Mouse (Mus musculus): ENCODE results near the gene Eml4. TPM values are rescaled to one million over a fixed set of nuclear protein-coding genes. Genes with fewer than 3 reads are reported as not detected.

The Eml4 gene
- polyA plus RNA-seq, 1 experiment from 2014 or later = 34.5 TPM

- 2% methylated on average over 13 of the region's 13 CpGs for WGBS
- H3K27ac ChIP-seq = peak overlapping the region; percentile 90
- H3K9ac ChIP-seq = peak overlapping the region; percentile 92
- ATAC-seq = peak; percentile 6; the same call in 1 of the 2 replicates
- peak overlapping the region; percentile 91 for H3K4me3 ChIP-seq (replicated peaks)
- H3K27me3 ChIP-seq (replicated peaks) = no peaks in the 10 kb centered on the region
- peaks cover 13% of the 10 kb centered on the region for H3K4me1 ChIP-seq (replicated peaks)
- H3K4me2 ChIP-seq (replicated peaks) = peak overlapping the region; percentile 62
- no peaks in the 10 kb centered on the region for H3K36me3 ChIP-seq
- H3K9me3 ChIP-seq = no peaks in the 10 kb centered on the region
These were observed 1.1 kb downstream of the Eml4 start for GRCm38 (mm10) chr17:83351601-83352413.

- Histone ChIP-seq H3K27ac (no peak overlapping the region; the same call in 1 of the 2 replicates), H3K27me3 (replicated peaks) (no peaks in the 10 kb centered on the region), H3K4me1 (replicated peaks) (peaks cover 13% of the 10 kb centered on the region), H3K9me3 (no peaks in the 10 kb centered on the region), H3K36me3 (no peaks in the 10 kb centered on the region), H3K9ac (no peak overlapping the region), H3K4me2 (replicated peaks) (peak overlapping the region; percentile 62), H3K4me3 (replicated peaks) (peak overlapping the region; percentile 19)
- WGBS = 14% methylated on average over 2 of the region's 2 CpGs
- no peak for ATAC-seq
These were observed 1.7 kb downstream of the Eml4 start for GRCm38 (mm10) chr17:83352456-83352855.

GRCm38 (mm10) chr17:83353011-83353410 lies 2.3 kb downstream of the Eml4 start:
- no peaks in the 10 kb centered on the region for H3K36me3 ChIP-seq
- no peak overlapping the region for H3K27ac ChIP-seq
- H3K4me2 ChIP-seq (replicated peaks) = peak overlapping the region; percentile 62
- peaks cover 13% of the 10 kb centered on the region for H3K4me1 ChIP-seq (replicated peaks)
- H3K9me3 ChIP-seq = no peaks in the 10 kb centered on the region
- H3K9ac ChIP-seq = no peak overlapping the region
- no peak for ATAC-seq
- 33% methylated on average over 5 of the region's 5 CpGs for WGBS
- H3K4me3 ChIP-seq (replicated peaks) = peak overlapping the region; percentile 19
- H3K27me3 ChIP-seq (replicated peaks) = no peaks in the 10 kb centered on the region

- WGBS = 38% methylated on average over 4 of the region's 4 CpGs
- H3K4me3 ChIP-seq (replicated peaks) = no peak overlapping the region
- H3K27me3 ChIP-seq (replicated peaks) = no peaks in the 10 kb centered on the region
- no peak overlapping the region for H3K9ac ChIP-seq
- H3K36me3 ChIP-seq = no peaks in the 10 kb centered on the region
- peak overlapping the region; percentile 22; the same call in 1 of the 2 replicates for H3K4me2 ChIP-seq (replicated peaks)
- no peaks in the 10 kb centered on the region for H3K9me3 ChIP-seq
- H3K27ac ChIP-seq = no peak overlapping the region
- ATAC-seq = no peak
- H3K4me1 ChIP-seq (replicated peaks) = peaks cover 13% of the 10 kb centered on the region
These were observed 2.7 kb downstream of the Eml4 start for GRCm38 (mm10) chr17:83353460-83353859.

- Histone ChIP-seq H3K36me3 (no peaks in the 10 kb centered on the region), H3K4me2 (replicated peaks) (no peak overlapping the region), H3K9me3 (no peaks in the 10 kb centered on the region), H3K27ac (no peak overlapping the region), H3K4me1 (replicated peaks) (peaks cover 20% of the 10 kb centered on the region), H3K4me3 (replicated peaks) (no peak overlapping the region), H3K27me3 (replicated peaks) (no peaks in the 10 kb centered on the region), H3K9ac (no peak overlapping the region)
- ATAC-seq = no peak
- 63% methylated on average over 2 of the region's 2 CpGs for WGBS
These were observed 4.8 kb downstream of the Eml4 start for GRCm38 (mm10) chr17:83355481-83355880.

- Histone ChIP-seq H3K27me3 (replicated peaks) (no peaks in the 10 kb centered on the region), H3K27ac (0 out of 2 replicates have a peak overlapping the region, but pooled peaks have one; percentile 28), H3K4me3 (replicated peaks) (no peak overlapping the region), H3K4me2 (replicated peaks) (no peak overlapping the region), H3K9me3 (no peaks in the 10 kb centered on the region), H3K36me3 (no peaks in the 10 kb centered on the region), H3K4me1 (replicated peaks) (peaks cover 21% of the 10 kb centered on the region), H3K9ac (no peak overlapping the region)
- peak; percentile 53 for ATAC-seq
- WGBS = 52% methylated on average over 4 of the region's 4 CpGs
These were observed 9.2 kb downstream of the Eml4 start for GRCm38 (mm10) chr17:83359934-83360333.

GRCm38 (mm10) chr17:83360796-83361566 lies 10.2 kb downstream of the Eml4 start:
- Histone ChIP-seq H3K27me3 (replicated peaks) (no peaks in the 10 kb centered on the region), H3K4me3 (replicated peaks) (no peak overlapping the region), H3K4me2 (replicated peaks) (no peak overlapping the region), H3K4me1 (replicated peaks) (peaks cover 24% of the 10 kb centered on the region), H3K36me3 (no peaks in the 10 kb centered on the region), H3K27ac (no peak overlapping the region), H3K9me3 (no peaks in the 10 kb centered on the region), H3K9ac (no peak overlapping the region)
- no peak for ATAC-seq
- 78% methylated on average over 13 of the region's 13 CpGs for WGBS

GRCm38 (mm10) chr17:83363081-83363480 lies 12.3 kb downstream of the Eml4 start:
- no peak for ATAC-seq
- Histone ChIP-seq H3K4me3 (replicated peaks) (no peak overlapping the region), H3K9ac (no peak overlapping the region), H3K4me2 (replicated peaks) (no peak overlapping the region), H3K9me3 (no peaks in the 10 kb centered on the region), H3K4me1 (replicated peaks) (peaks cover 29% of the 10 kb centered on the region), H3K27me3 (replicated peaks) (no peaks in the 10 kb centered on the region), H3K36me3 (no peaks in the 10 kb centered on the region), H3K27ac (no peak overlapping the region)
- WGBS = 64% methylated on average over 3 of the region's 3 CpGs

GRCm38 (mm10) chr17:83364296-83364695 lies 13.6 kb downstream of the Eml4 start:
- no peaks in the 10 kb centered on the region for H3K9me3 ChIP-seq
- H3K4me3 ChIP-seq (replicated peaks) = no peak overlapping the region
- no peak overlapping the region for H3K4me2 ChIP-seq (replicated peaks)
- H3K27me3 ChIP-seq (replicated peaks) = no peaks in the 10 kb centered on the region
- ATAC-seq = no peak
- no peak overlapping the region for H3K27ac ChIP-seq
- WGBS = 79% methylated on average over 5 of the region's 5 CpGs
- H3K4me1 ChIP-seq (replicated peaks) = peaks cover 30% of the 10 kb centered on the region
- H3K36me3 ChIP-seq = no peaks in the 10 kb centered on the region
- no peak overlapping the region for H3K9ac ChIP-seq

GRCm38 (mm10) chr17:83365130-83365529 lies 14.4 kb downstream of the Eml4 start:
- H3K4me2 ChIP-seq (replicated peaks) = no peak overlapping the region
- 60% methylated on average over 2 of the region's 2 CpGs for WGBS
- H3K9me3 ChIP-seq = no peaks in the 10 kb centered on the region
- H3K27me3 ChIP-seq (replicated peaks) = no peaks in the 10 kb centered on the region
- no peaks in the 10 kb centered on the region for H3K36me3 ChIP-seq
- no peak overlapping the region for H3K9ac ChIP-seq
- H3K4me3 ChIP-seq (replicated peaks) = no peak overlapping the region
- ATAC-seq = no peak
- H3K4me1 ChIP-seq (replicated peaks) = peaks cover 26% of the 10 kb centered on the region
- no peak overlapping the region for H3K27ac ChIP-seq

- H3K27ac ChIP-seq = peak overlapping the region; percentile 68
- H3K9me3 ChIP-seq = no peaks in the 10 kb centered on the region
- H3K4me3 ChIP-seq (replicated peaks) = no peak overlapping the region
- no peak overlapping the region for H3K9ac ChIP-seq
- peaks cover 23% of the 10 kb centered on the region for H3K4me1 ChIP-seq (replicated peaks)
- 20% methylated on average over 11 of the region's 11 CpGs for WGBS
- no peaks in the 10 kb centered on the region for H3K36me3 ChIP-seq
- peak overlapping the region; percentile 36 for H3K4me2 ChIP-seq (replicated peaks)
- peak; percentile 59; the same call in 1 of the 2 replicates for ATAC-seq
- no peaks in the 10 kb centered on the region for H3K27me3 ChIP-seq (replicated peaks)
These were observed 15.1 kb downstream of the Eml4 start for GRCm38 (mm10) chr17:83365614-83366355.

- Histone ChIP-seq H3K36me3 (no peaks in the 10 kb centered on the region), H3K4me2 (replicated peaks) (no peak overlapping the region), H3K27ac (no peak overlapping the region), H3K4me1 (replicated peaks) (peaks cover 16% of the 10 kb centered on the region), H3K4me3 (replicated peaks) (no peak overlapping the region), H3K9me3 (no peaks in the 10 kb centered on the region), H3K9ac (no peak overlapping the region), H3K27me3 (replicated peaks) (no peaks in the 10 kb centered on the region)
- ATAC-seq = no peak
- 81% methylated on average over 5 of the region's 5 CpGs for WGBS
These were observed 16.7 kb downstream of the Eml4 start for GRCm38 (mm10) chr17:83367387-83367786.

Measured in intestine, embryonic 15.5 days (tissue).